Mouse (Mus musculus) layer of hippocampus, adult 2 months (tissue): ENCODE results near the gene Ccp110. TPM values are rescaled to one million over a fixed set of nuclear protein-coding genes. Genes with fewer than 3 reads are reported as not detected.
A peak's percentile ranks its signal among the peaks of the same experiment; 100 is the strongest.

Experiments used
- DNase-seq, 2 experiments: peaks; one replicate each; pipeline ENCODE4 v3.0.0; 2022; ENCODE audit warnings: low spot score in 2 of 2
- H3K27ac ChIP-seq: fragments of 200-600 bp; 2 replicates; pipeline ENCODE4 v1.8.1; 2022
- H3K4me3 ChIP-seq: fragments of 200-600 bp; 2 replicates; pipeline ENCODE4 v1.8.1; 2022; ENCODE audit warnings: mild to moderate bottlenecking
- CTCF ChIP-seq: fragments of 200-600 bp; conservative IDR thresholded peaks from 2 replicates; pipeline ENCODE4 v1.8.1; 2022; ENCODE audit warnings: antibody characterized with exemption, mild to moderate bottlenecking, moderate library complexity
- total RNA-seq, 2 experiments: library from RNA; stranded (reverse); gene quantifications; 2 replicates each; pipeline ENCODE4 v1.2.3; 2021

Ccp110 gene
- total RNA-seq, 2 experiments from 2014 or later, result 41.5 to 50.3 TPM

DNA sequence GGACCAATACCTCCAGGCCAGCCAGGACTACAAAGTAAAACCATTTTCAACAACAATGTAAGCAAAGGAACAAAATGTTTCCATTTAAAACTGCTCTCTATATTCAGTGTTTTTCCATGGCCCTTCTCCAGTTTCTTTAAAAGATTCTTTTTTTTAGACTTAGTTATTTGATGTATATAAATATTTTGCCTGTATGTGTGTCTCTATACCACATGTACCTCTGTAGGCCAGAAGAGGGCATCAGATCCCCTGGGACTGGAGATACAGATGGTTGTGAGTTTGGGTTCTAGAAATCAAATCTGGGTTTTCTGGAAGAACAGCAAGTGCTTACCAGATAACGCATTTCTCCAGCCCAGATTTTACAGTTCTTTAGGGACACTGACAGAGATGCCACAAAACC, 26.4 kb downstream of the Ccp110 start:
- peak; percentile 70 for TF ChIP-seq CTCF
- Histone ChIP-seq H3K27ac (no peak overlapping the region), H3K4me3 (no peak overlapping the region)
- DNase-seq, result no peak

- peak; percentile 80 to 84 for DNase-seq
- Histone ChIP-seq H3K4me3 (peak within 1 kb of the TSS; percentile 86), H3K27ac (peak within 1 kb of the TSS; percentile 95)
- TF ChIP-seq CTCF, result peak; percentile 75
Measured at GRCm38 (mm10) chr7:118739975-118740531, 27.7 kb downstream of the Ccp110 start, which contains the start of gene Vps35l. Vps35l (plus strand) TSS chr7:118740226.

DNA sequence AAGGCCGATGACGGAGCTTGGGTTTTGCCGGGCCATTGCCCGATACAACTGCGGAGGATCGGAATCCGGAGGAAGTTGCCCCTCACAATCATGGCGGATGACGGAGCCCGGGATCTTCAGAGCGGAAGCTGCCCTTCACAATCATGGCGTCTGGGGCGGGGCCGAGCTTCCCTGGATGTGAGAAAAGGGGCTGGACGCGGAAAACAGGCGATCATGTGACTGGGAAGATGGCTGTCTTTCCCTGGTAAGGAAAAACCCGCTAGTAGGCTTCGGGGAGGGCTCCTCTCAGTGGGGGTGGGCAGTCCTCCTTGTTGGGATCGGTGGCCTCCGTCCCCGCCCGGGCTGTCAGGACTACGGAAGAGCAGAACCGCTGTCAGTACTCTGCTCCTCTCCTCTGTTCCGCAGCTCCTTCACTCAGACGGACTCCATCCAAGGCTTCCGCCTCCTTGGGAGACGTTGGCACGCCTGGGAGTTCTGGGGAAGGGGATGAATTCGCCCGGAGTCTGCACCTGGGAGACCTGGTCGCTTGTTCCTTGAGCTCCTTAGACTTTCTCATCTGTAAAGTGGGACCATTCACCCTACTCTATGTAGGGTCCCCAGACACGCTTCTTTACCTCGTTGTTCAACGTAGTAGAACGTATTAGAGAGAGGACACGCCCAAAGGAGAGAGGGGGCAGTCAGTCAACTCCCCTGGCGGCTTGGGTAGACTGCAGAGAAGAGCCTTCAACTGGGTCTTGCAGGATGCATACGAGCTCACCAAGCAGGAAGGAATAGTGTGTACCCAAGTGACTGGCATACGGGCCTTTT, 28.4 kb downstream of the Ccp110 start:
- DNase-seq, result peak; percentile 96 to 97
- no peak for TF ChIP-seq CTCF
- H3K27ac ChIP-seq, result peak overlapping the region; percentile 95
- peak overlapping the region; percentile 86 for H3K4me3 ChIP-seq

DNA sequence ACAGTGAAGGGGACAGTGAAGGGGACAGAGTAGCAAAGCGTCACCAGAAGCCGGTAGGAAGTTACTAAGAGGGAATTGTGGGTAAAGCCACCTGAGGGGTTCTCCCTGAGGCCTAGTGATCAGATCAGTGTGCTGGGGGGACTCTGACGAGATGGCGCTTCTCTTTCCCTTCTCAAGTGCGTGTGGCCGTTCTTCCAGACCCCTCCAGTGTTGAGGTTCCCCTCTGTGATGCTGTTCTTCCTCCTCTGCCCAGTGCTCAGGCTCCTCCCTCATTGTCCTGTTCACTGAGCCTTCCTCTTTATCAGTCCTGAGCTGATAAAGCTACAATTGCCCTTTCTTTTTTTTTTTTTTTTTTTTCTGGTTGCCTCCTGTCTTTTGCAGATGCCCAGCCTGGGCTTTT, 29.9 kb downstream of the Ccp110 start:
- TF ChIP-seq CTCF, result no peak
- H3K27ac ChIP-seq, result no peak overlapping the region
- DNase-seq, result no peak
- no peak overlapping the region for H3K4me3 ChIP-seq

DNA sequence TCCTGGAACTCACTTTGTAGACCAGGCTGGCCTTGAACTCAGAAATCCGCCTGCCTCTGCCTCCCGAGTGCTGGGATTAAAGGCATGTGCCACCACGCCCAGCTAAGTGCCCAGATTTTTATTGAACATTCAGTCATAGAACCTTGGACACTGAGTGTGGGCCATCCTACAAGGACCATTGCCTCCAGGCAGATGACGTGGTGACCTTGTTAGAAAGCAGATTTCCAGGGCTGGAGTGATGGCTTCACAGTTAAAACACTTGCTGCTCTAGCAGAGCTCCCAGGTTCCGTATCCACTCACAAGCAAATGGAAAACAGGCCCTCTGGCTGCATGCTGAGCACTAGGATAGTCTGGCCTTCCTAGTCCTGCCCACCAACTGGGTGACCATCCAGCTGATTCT, 32.4 kb downstream of the Ccp110 start:
- no peak overlapping the region for H3K4me3 ChIP-seq
- DNase-seq, result no peak
- H3K27ac ChIP-seq, result no peak overlapping the region
- no peak for TF ChIP-seq CTCF

- DNase-seq, result peak; percentile 34 to 60
- TF ChIP-seq CTCF, result no peak
- Histone ChIP-seq H3K4me3 (no peak overlapping the region), H3K27ac (peak overlapping the region; percentile 79)
Measured at GRCm38 (mm10) chr7:118747891-118748672, 35.7 kb downstream of the Ccp110 start.

- H3K27ac ChIP-seq, result no peak overlapping the region
- DNase-seq, result no peak
Measured at GRCm38 (mm10) chr7:118749706-118750105, 37.4 kb downstream of the Ccp110 start.

DNA sequence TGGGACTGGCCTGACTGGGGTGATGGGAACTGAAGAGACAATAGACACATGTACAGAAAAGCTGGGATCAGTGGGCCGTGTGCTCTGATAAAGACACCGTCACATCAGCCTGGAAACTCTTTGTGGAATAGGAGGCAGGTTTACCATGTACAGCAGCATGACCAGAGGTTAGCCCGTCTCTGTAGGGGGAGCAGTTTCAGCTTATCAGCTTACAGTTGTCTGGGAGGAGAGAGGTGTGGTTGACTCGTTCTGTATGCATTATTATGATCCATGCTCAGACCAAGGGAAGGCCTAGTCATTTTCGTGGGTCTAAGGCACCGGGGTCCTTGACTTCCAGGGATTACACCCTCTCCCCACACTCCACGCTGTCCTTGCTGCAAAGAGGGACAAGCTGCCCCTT, 39.3 kb downstream of the Ccp110 start:
- DNase-seq, result no peak
- Histone ChIP-seq H3K27ac (no peak overlapping the region), H3K4me3 (no peak overlapping the region)
- no peak for TF ChIP-seq CTCF

More at GRCm38 (mm10) chr7:118749706-118750105, 37.4 kb downstream of the Ccp110 start:
- TF ChIP-seq CTCF, result no peak
- H3K4me3 ChIP-seq, result no peak overlapping the region

DNA sequence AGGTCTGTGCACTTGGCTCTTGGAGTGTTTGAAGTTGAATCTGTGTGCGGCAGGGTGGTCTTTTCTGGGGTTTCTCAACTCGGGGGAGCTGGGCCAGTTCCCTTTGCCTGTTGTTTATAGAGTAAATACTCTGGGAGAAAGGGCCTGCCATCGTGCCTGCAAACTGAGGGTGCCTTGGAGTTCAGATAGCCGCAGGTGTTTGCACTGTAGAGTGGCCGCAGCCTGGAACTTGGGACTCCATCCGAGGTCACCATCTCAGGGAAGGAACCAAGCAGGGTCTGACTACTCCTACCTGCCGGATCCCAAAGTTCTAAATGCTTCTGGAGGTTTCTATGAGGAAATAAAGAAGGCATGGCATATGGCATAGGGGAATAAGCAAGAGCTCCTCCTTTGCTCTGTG, 43.4 kb downstream of the Ccp110 start:
- no peak overlapping the region for H3K4me3 ChIP-seq
- no peak for TF ChIP-seq CTCF
- H3K27ac ChIP-seq, result no peak overlapping the region
- no peak for DNase-seq

- DNase-seq, result no peak
- no peak overlapping the region for H3K4me3 ChIP-seq
- TF ChIP-seq CTCF, result no peak
- no peak overlapping the region for H3K27ac ChIP-seq
Measured at GRCm38 (mm10) chr7:118756490-118757265, 44.3 kb downstream of the Ccp110 start.

- Histone ChIP-seq H3K4me3 (no peak overlapping the region), H3K27ac (no peak overlapping the region)
- no peak for DNase-seq
- TF ChIP-seq CTCF, result no peak
Measured at GRCm38 (mm10) chr7:118758369-118758768, 46.0 kb downstream of the Ccp110 start.

DNA sequence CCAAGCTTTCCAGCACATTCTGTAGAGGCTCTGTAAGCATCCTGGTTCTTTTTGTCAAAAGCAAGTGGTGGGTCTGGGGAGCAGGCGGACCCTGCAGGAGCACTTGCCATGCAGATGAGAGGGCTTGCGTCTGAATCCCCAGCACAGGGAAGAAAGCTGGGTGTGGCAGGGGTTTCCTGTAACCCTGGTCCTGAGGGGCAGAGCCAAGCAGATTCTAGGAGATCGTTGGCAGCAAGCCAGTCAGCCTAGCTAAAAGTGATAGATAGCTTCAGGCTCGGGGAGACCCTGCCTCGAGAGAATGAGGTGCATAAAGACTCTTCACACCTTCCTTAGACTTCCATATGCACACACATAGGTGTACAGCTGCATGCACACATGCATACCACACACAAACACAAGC, 47.0 kb downstream of the Ccp110 start:
- TF ChIP-seq CTCF, result no peak
- no peak overlapping the region for H3K4me3 ChIP-seq
- no peak for DNase-seq
- no peak overlapping the region for H3K27ac ChIP-seq
